ENCODE assay signal across 8 mouse cellular contexts in the genomic region with DNA sequence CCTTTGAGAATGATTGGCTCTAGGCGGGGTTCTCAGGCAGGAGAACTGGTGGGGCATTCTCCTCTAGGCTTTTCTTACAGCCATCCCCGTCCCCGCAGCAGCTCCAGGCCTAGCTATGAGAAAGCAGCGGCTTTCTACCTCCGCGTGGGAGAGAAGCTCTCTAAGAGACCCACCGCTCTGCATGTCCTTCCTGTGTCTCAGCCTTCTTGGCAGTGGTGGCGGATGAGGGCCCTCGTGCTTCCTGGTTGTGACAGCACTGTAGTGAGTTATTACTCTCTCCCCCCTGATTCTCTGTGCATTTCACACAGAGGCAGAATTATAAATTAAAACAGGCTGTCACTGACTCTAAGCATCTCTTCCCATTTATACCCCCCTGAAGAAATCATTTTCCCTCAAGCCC.
DNase-seq lines count a peak whose midpoint lies in the region; ATAC-seq lines count a peak whose summit lies in the region.

No protein-coding gene starts in this region.

- H3K4me2 ChIP-seq in midbrain, embryonic 15.5 days, result no peak overlapping the region

- peak; percentile 8 to 15 for DNase-seq in heart, postnatal 10 days
- no peak for DNase-seq in heart, adult 18-20 months
- DNase-seq in adrenal gland, adult 8-10 months, result peak; percentile 15
- DNase-seq in induced T-regulatory cell, adult 2 months (ENCODE audit: low read depth), result peak; percentile 14
- peak; percentile 68 for DNase-seq in naive thymus-derived CD4-positive, alpha-beta T cell, adult 2 months (ENCODE audit: low read depth)
- DNase-seq in cerebellum, adult 18-20 months, result no peak
- no peak for DNase-seq in MN1 (ENCODE audit: low spot score)

- no peak overlapping the region for H3K27ac ChIP-seq in midbrain, embryonic 15.5 days

- 57% methylated on average over 9 of the region's 9 CpGs for WGBS in midbrain, embryonic 15.5 days

- H3K27me3 ChIP-seq in midbrain, embryonic 15.5 days (replicated peaks), result no peaks in the 10 kb centered on the region

- ATAC-seq in midbrain, embryonic 15.5 days (replicated peaks), result no peak; the same call in 1 of the 2 replicates

- peaks cover 8% of the 10 kb centered on the region for H3K4me1 ChIP-seq in midbrain, embryonic 15.5 days

- H3K36me3 ChIP-seq in midbrain, embryonic 15.5 days (replicated peaks), result no peaks in the 10 kb centered on the region

- H3K9ac ChIP-seq in midbrain, embryonic 15.5 days, result no peak overlapping the region

- H3K9me3 ChIP-seq in midbrain, embryonic 15.5 days, result no peaks in the 10 kb centered on the region

- intact Hi-C loops in heart, postnatal 10 days (cut with DNase I), result loop anchor here (2.0 kb wide), 1 partner anchor 40 kb away; no protein-coding TSS in a partner anchor

- H3K4me3 ChIP-seq in midbrain, embryonic 15.5 days, result no peak overlapping the region

Comparison
In these comparisons a context has a peak if more than half of its experiments do, and no peak if none do; other contexts are left out.
1. DNase-seq: peak in heart, postnatal 10 days (2 of 2), adrenal gland, adult 8-10 months (single experiment), induced T-regulatory cell, adult 2 months (single experiment) and naive thymus-derived CD4-positive, alpha-beta T cell, adult 2 months (single experiment); none in heart, adult 18-20 months (0 of 2), cerebellum, adult 18-20 months (0 of 2) and MN1 (single experiment).